Mouse (Mus musculus) ES-E14 (cell line): ENCODE data around the gene Sbf1. TPM values are rescaled to one million over a fixed set of nuclear protein-coding genes. Genes with fewer than 3 reads are reported as not detected.

ENCODE experiments used
- DNase-seq: peaks from one replicate; pipeline ENCODE4 v3.0.0-alpha.2; 2013; ENCODE audit warnings: low read depth, low spot score
- H3K27ac ChIP-seq: 2 replicates; pipeline ENCODE4 v1.5.1; 2012; ENCODE audit warnings: low read depth, mild to moderate bottlenecking, low read length, moderate library complexity, mixed read lengths; ENCODE audit not compliant: poor library complexity, insufficient read depth, severe bottlenecking
- H3K36me3 ChIP-seq: 2 replicates; pipeline ENCODE4 v1.6.1; 2012; ENCODE audit warnings: mild to moderate bottlenecking, low read length, moderate library complexity, mixed read lengths; ENCODE audit not compliant: control insufficient read depth, poor library complexity, insufficient read depth, severe bottlenecking
- H3K4me1 ChIP-seq, 2 experiments: fragments of 150-350 bp in 1 of 2; sonication (generic) in 1 of 2; 2 replicates each; pipeline ENCODE4 v1.6.1; 2012; ENCODE audit warnings: low read length in 2 of 2, mild to moderate bottlenecking in 1 of 2, mixed read lengths in 1 of 2; ENCODE audit not compliant: control insufficient read depth in 2 of 2, insufficient read depth in 2 of 2, poor library complexity in 1 of 2
- H3K4me3 ChIP-seq, 2 experiments: fragments of 150-350 bp in 1 of 2; sonication (generic) in 1 of 2; 2 replicates each; pipeline ENCODE4 v1.5.1; 2012; ENCODE audit warnings: low read length in 2 of 2, low read depth in 1 of 2, mild to moderate bottlenecking in 1 of 2, mixed read lengths in 1 of 2; ENCODE audit not compliant: insufficient read depth in 1 of 2, poor library complexity in 1 of 2, severe bottlenecking in 1 of 2
- H3K9ac ChIP-seq: 2 replicates; pipeline ENCODE4 v1.6.1; 2012; ENCODE audit warnings: low read depth, mild to moderate bottlenecking, low read length, mixed read lengths; ENCODE audit not compliant: poor library complexity, insufficient read depth, severe bottlenecking
- H3K9me3 ChIP-seq: fragments of 150-350 bp; sonication (generic); 2 replicates; pipeline ENCODE4 v1.6.1; 2012; ENCODE audit warnings: low read depth, mild to moderate bottlenecking, low read length; ENCODE audit not compliant: control insufficient read depth, insufficient read depth
- CHD2 ChIP-seq: IDR thresholded peaks from 2 replicates; pipeline ENCODE4 v1.6.1; 2014; ENCODE audit warnings: mild to moderate bottlenecking, low read depth, low read length, inconsistent platforms
- HCFC1 ChIP-seq: IDR thresholded peaks from 2 replicates; pipeline ENCODE4 v1.6.1; 2012; ENCODE audit warnings: low read length, inconsistent platforms, borderline replicate concordance; ENCODE audit not compliant: insufficient read depth
- MAFK ChIP-seq: IDR thresholded peaks from 2 replicates; pipeline ENCODE4 v1.6.1; 2014; ENCODE audit warnings: mild to moderate bottlenecking, low read depth, low read length, inconsistent platforms; ENCODE audit not compliant: insufficient read depth
- ZC3H11A ChIP-seq: IDR thresholded peaks from 2 replicates; pipeline ENCODE4 v1.6.1; 2012; ENCODE audit warnings: low read depth, mild to moderate bottlenecking, inconsistent platforms, low read length, borderline replicate concordance
- ZNF384 ChIP-seq: IDR thresholded peaks from 2 replicates; pipeline ENCODE4 v1.6.1; 2012; ENCODE audit warnings: low read depth, low read length, inconsistent platforms
- in situ Hi-C, 2 experiments: fragments of 600-800 bp; cut with MboI; formaldehyde crosslinking; loops; one replicate each; pipeline ENCODE4 v1.15.1; 2025; ENCODE audit warnings: low sequenced_read_pairs in 2 of 2, inconsistent platforms in 1 of 2; ENCODE audit not compliant: unreplicated experiment in 2 of 2
- total RNA-seq: library from RNA; depleted of rRNA; stranded (reverse); fragments of 300-350 nt; gene quantifications from 2 replicates; pipeline ENCODE4 v1.2.3, GENCODE M21; 2012

Gene Sbf1
- total RNA-seq, 1 experiment: 134 TPM

- no peaks in the 10 kb centered on the region for H3K4me1 ChIP-seq
- H3K27ac ChIP-seq: no peak overlapping the region
- DNase-seq: no peak
- TF ChIP-seq ZC3H11A (no peak), ZNF384 (no peak), MAFK (no peak), CHD2 (no peak), HCFC1 (no peak)
- in situ Hi-C loops: no loop called here
- no peak overlapping the region for H3K4me3 ChIP-seq
- H3K36me3 ChIP-seq: peaks cover 52% of the 10 kb centered on the region
- H3K9ac ChIP-seq: no peak overlapping the region
- H3K9me3 ChIP-seq: no peaks in the 10 kb centered on the region
Measured at GRCm38 (mm10) chr15:89293778-89294177, 21.3 kb downstream of the Sbf1 start.

DNA sequence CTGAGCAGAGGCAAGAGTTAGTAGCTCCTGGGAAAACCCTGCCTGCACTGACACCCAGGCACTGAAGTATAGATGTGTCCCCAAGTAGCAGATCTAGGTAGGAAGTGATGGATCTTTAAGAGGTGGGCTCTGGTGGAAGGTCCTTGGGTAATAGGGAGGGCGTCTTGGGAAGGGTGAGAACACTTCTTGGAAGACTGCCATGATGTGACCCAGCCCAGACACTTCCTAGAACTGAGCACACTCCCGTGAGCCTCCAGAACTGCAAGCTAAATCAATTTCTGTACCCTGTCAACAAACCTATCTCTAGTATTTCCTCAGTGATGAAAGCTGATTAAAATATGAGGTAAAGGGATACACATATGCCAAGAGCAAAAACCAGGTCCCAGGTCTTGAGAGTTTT, 22.3 kb downstream of the Sbf1 start:
- H3K9me3 ChIP-seq: no peaks in the 10 kb centered on the region
- peaks cover 57% of the 10 kb centered on the region for H3K36me3 ChIP-seq
- no peak overlapping the region for H3K9ac ChIP-seq
- in situ Hi-C loops: no loop called here
- H3K27ac ChIP-seq: no peak overlapping the region
- no peak for DNase-seq
- no peak overlapping the region for H3K4me3 ChIP-seq
- no peaks in the 10 kb centered on the region for H3K4me1 ChIP-seq
- no peak for TF ChIP-seq ZC3H11A
- no peak for TF ChIP-seq CHD2
- no peak for TF ChIP-seq ZNF384
- no peak for TF ChIP-seq HCFC1
- no peak for TF ChIP-seq MAFK

- no peak for DNase-seq
- Histone ChIP-seq H3K27ac (no peak overlapping the region), H3K4me3 (no peak overlapping the region), H3K36me3 (peaks cover 61% of the 10 kb centered on the region), H3K9ac (no peak overlapping the region), H3K4me1 (no peaks in the 10 kb centered on the region), H3K9me3 (no peaks in the 10 kb centered on the region)
- in situ Hi-C loops: no loop called here
- TF ChIP-seq HCFC1 (no peak), ZC3H11A (no peak), MAFK (no peak), ZNF384 (no peak), CHD2 (no peak)
Measured at GRCm38 (mm10) chr15:89291521-89291920, 23.6 kb downstream of the Sbf1 start.

DNA sequence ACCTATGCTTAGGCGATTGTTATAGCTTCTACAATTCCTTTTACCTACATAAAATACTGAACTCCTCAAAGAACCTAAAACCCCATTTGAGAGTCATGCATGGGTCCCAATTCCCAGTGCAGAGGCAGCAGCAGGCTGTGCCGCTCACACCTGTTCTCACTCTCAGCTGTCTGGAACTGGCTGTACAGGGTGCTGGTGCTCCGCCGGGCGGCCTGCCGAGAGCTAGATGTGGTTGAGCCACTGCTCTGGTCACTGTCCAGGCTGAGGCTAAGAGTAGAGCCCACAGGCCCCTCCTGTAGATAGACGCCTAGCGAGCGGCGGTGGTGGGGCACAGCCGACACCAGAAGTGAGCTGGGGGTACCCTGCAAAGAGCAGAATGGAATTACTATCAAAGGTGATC, 25.7 kb downstream of the Sbf1 start:
- in situ Hi-C loops: no loop called here
- peaks cover 53% of the 10 kb centered on the region for H3K36me3 ChIP-seq
- no peaks in the 10 kb centered on the region for H3K9me3 ChIP-seq
- no peaks in the 10 kb centered on the region for H3K4me1 ChIP-seq
- H3K9ac ChIP-seq: no peak overlapping the region
- TF ChIP-seq ZNF384 (no peak), HCFC1 (no peak), CHD2 (no peak), ZC3H11A (no peak), MAFK (no peak)
- no peak overlapping the region for H3K27ac ChIP-seq
- H3K4me3 ChIP-seq: no peak overlapping the region
- no peak for DNase-seq

DNA sequence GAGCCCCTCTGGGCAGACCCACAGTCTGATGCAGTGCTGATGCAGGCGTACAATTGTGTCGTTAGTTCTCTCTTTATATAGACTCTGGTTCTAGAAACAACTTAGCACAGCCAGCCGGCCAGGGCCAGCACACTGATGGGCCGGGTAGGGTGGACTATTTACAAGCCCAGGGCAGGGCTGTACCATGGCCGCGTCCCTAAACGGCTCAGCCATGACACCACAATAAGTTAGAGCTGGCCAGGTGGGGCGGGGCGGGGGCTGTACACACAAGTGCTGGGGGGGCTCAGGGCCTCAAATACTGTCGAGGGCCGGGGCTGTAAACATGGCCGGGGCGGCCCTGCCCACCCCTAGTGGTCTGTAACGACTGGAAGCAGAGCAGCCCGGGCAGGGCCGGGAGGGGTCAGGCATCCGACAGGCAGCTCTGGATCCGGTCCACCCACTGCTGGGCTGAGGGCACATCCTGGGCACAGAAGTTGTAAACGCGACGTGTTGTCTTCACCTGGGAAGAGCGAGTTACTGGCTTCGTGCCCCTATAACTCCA, 26.8 kb downstream of the Sbf1 start:
- no peak overlapping the region for H3K27ac ChIP-seq
- DNase-seq: no peak
- H3K4me3 ChIP-seq: no peak overlapping the region
- H3K4me1 ChIP-seq: no peaks in the 10 kb centered on the region
- in situ Hi-C loops: no loop called here
- H3K9me3 ChIP-seq: no peaks in the 10 kb centered on the region
- no peak overlapping the region for H3K9ac ChIP-seq
- H3K36me3 ChIP-seq: peaks cover 44% of the 10 kb centered on the region
- TF ChIP-seq ZC3H11A: no peak
- TF ChIP-seq CHD2: no peak
- no peak for TF ChIP-seq HCFC1
- TF ChIP-seq MAFK: no peak
- no peak for TF ChIP-seq ZNF384
